21 mouse cellular contexts compared by ENCODE assay signal in genomic region chr5:103473467-103474096, GRCm38 (mm10).
"Had no signal": no experiment of that assay in that cellular context is flagged by ENCODE, and none has a peak within 500 bp of the region (broad histone marks: within the 10 kb centered on the region; RNA-seq: fewer than 3 reads in every experiment).

No protein-coding gene starts in this region.

- H3K36me3 ChIP-seq: kidney, embryonic 15.5 days; limb, embryonic 13.5 days; midbrain, embryonic 12.5 days; midbrain, embryonic 15.5 days; neural tube, embryonic 12.5 days; neural tube, embryonic 15.5 days; stomach, embryonic 15.5 days had no signal

- H3K9ac ChIP-seq: kidney, embryonic 15.5 days; limb, embryonic 13.5 days; liver, embryonic 14.5 days; liver, postnatal 0 days; lung, embryonic 14.5 days; midbrain, embryonic 12.5 days; midbrain, embryonic 15.5 days; neural tube, embryonic 12.5 days; neural tube, embryonic 15.5 days; stomach, embryonic 15.5 days had no signal

- ATAC-seq: intestine, postnatal 0 days; liver, postnatal 0 days; lung, postnatal 0 days; midbrain, embryonic 15.5 days had no signal

- DNase-seq: kidney, adult 8-10 months; kidney, postnatal 14 days; kidney, postnatal 4 days; left cerebral cortex, postnatal 4 days; liver, postnatal 0 days; lung, embryonic 14.5 days; retina, postnatal 1 day; right cerebral cortex, postnatal 25 days; spleen, adult 18-20 months; thymus, postnatal 25 days had no signal

- H3K4me2 ChIP-seq: kidney, embryonic 15.5 days; limb, embryonic 13.5 days; liver, embryonic 11.5 days; lung, embryonic 14.5 days; midbrain, embryonic 12.5 days; midbrain, embryonic 15.5 days; neural tube, embryonic 12.5 days; neural tube, embryonic 15.5 days; stomach, embryonic 15.5 days had no signal

- H3K4me1 ChIP-seq: kidney, embryonic 15.5 days; limb, embryonic 13.5 days; midbrain, embryonic 12.5 days; midbrain, embryonic 15.5 days; neural tube, embryonic 12.5 days; neural tube, embryonic 15.5 days; stomach, embryonic 15.5 days had no signal

- H3K27me3 ChIP-seq: kidney, embryonic 15.5 days; limb, embryonic 13.5 days; midbrain, embryonic 12.5 days; midbrain, embryonic 15.5 days; neural tube, embryonic 12.5 days; neural tube, embryonic 15.5 days; stomach, embryonic 15.5 days had no signal

- H3K9me3 ChIP-seq: kidney, embryonic 15.5 days; limb, embryonic 13.5 days; midbrain, embryonic 12.5 days; midbrain, embryonic 15.5 days; neural tube, embryonic 12.5 days; neural tube, embryonic 15.5 days; stomach, embryonic 15.5 days had no signal

- H3K4me3 ChIP-seq: kidney, embryonic 15.5 days; limb, embryonic 13.5 days; midbrain, embryonic 12.5 days; midbrain, embryonic 15.5 days; neural tube, embryonic 12.5 days; neural tube, embryonic 15.5 days; stomach, embryonic 15.5 days had no signal

- H3K27ac ChIP-seq: kidney, embryonic 15.5 days; limb, embryonic 13.5 days; liver, embryonic 14.5 days; midbrain, embryonic 12.5 days; midbrain, embryonic 15.5 days; neural tube, embryonic 12.5 days; neural tube, embryonic 15.5 days; stomach, embryonic 15.5 days had no signal
